Mouse (Mus musculus): ENCODE data around the gene Gorasp2.

- TF ChIP-seq CTCF (IDR thresholded peaks at IDR 0.05; ENCODE audit: low read depth, low read length) = no peak
- no peak for TF ChIP-seq POLR2A (IDR thresholded peaks at IDR 0.05; ENCODE audit: insufficient read depth, low read length)
- TF ChIP-seq EP300 (IDR thresholded peaks at IDR 0.05; ENCODE audit: insufficient read depth, low read depth, low read length) = no peak
Measured at GRCm38 (mm10) chr2:70723610-70724243, 62.4 kb downstream of the Gorasp2 start.

Data from ES-Bruce4 (cell line).